Mouse (Mus musculus) neural tube, embryonic 11.5 days (tissue): ENCODE measurements around the gene Ctsw. TPM values are rescaled to one million over a fixed set of nuclear protein-coding genes. Genes with fewer than 3 reads are reported as not detected.
"Not testable (repeated sequence)": the region's sequence is repeated elsewhere in the genome, so short reads cannot be mapped to it uniquely, and the experiment has no call there.

Experiments used
- ATAC-seq: fragments of 200-750 bp; cut with Nextera tagmentation; 2 replicates; pipeline ENCODE4 v1.8.0; 2017; ENCODE audit warnings: moderate number of reproducible peaks, mild to moderate bottlenecking, moderate TSS enrichment, moderate library complexity; ENCODE audit not compliant: insufficient read depth, low FRiP score, low TSS enrichment
- DNase-seq: peaks from one replicate; pipeline ENCODE4 v3.0.0-alpha.2; 2015; ENCODE audit warnings: low spot score
- H3K27ac ChIP-seq: fragments of 300-500 bp; sonication (generic); 2 replicates; pipeline ENCODE4 v1.5.1; 2014; ENCODE audit warnings: low read depth, mild to moderate bottlenecking, low read length
- H3K27me3 ChIP-seq: fragments of 300-500 bp; sonication (generic); 2 replicates; pipeline ENCODE4 v1.6.1; 2014; ENCODE audit warnings: mild to moderate bottlenecking, low read length, mixed read lengths; ENCODE audit not compliant: control insufficient read depth, insufficient read depth
- H3K36me3 ChIP-seq: fragments of 300-500 bp; sonication (generic); 2 replicates; pipeline ENCODE4 v1.6.1; 2014; ENCODE audit warnings: mild to moderate bottlenecking, low read length, moderate library complexity, mixed read lengths; ENCODE audit not compliant: control insufficient read depth, insufficient read depth
- H3K4me1 ChIP-seq: fragments of 300-500 bp; sonication (generic); 2 replicates; pipeline ENCODE4 v1.6.1; 2014; ENCODE audit warnings: low read length, mixed read lengths; ENCODE audit not compliant: control insufficient read depth, insufficient read depth
- H3K4me2 ChIP-seq: fragments of 300-500 bp; sonication (generic); 2 replicates; pipeline ENCODE4 v1.6.1; 2014; ENCODE audit warnings: low read depth, mild to moderate bottlenecking, moderate library complexity
- H3K4me3 ChIP-seq: fragments of 300-500 bp; sonication (generic); 2 replicates; pipeline ENCODE4 v1.5.1; 2014; ENCODE audit warnings: low read depth, low read length
- H3K9ac ChIP-seq: fragments of 300-500 bp; sonication (generic); 2 replicates; pipeline ENCODE4 v1.6.1; 2014; ENCODE audit warnings: mild to moderate bottlenecking, low read length
- H3K9me3 ChIP-seq: fragments of 300-500 bp; sonication (generic); 2 replicates; pipeline ENCODE4 v1.6.1; 2016; ENCODE audit warnings: low read length; ENCODE audit not compliant: control insufficient read depth
- WGBS: fragments of 180-500 bp; shearing (Covaris S2); extraction: QIAGEN DNeasy Blood & Tissue Kit; methylation state at CpG from one replicate; pipeline ENCODE4 v1.1.7; 2014; 5-methylcytosine and 5-hydroxymethylcytosine counted together
- polyA plus RNA-seq: library from polyadenylated mRNA; unstranded; fragments of >200 nt; fragmentation: Nextera tagmentation; extraction: Ambion mirVana; gene quantifications from 2 replicates; pipeline ENCODE4 v1.2.1, GENCODE M21; 2014

Gene Ctsw
- polyA plus RNA-seq, 1 experiment from 2014 or later, result 1.7 TPM

DNA sequence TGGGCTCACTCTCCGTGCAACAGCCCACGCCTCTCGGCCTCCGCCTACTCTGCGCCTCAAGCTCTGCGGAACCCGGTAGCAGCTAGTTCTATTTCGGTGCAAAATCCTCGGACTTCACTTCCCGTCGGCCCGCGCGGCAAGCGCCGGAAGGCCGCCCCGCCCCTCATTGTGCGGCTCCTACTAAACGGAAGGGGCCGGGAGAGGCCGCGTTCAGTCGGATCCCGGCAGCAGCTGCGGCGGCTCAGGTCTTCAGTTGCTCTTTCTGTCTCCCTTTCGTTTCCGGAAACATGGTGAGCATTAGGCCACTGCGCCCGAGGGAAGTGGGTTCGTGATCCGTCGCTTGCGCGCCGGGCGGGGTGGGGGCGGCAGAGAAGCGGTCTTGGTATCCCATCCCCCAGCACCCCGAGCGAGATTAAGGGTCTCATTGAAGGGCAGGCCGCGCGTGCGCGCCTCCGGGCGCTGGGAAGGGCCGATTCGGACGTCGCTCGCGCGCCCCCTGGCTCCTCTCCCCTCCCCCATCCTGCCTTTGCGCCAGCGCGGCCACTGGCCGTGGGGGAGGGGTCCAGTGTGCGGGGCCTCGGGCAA, 22.1 kb upstream of the Ctsw start, which contains the start of gene Cfl1:
Gene Cfl1, plus strand, starts transcription at position 143 of the 585 bp plus-strand sequence.
- peak within 1 kb of the TSS; percentile 98 for H3K27ac ChIP-seq
- peak within 1 kb of the TSS; percentile 87 for H3K4me3 ChIP-seq
- no peaks in the 10 kb centered on the region for H3K9me3 ChIP-seq
- DNase-seq (peak; percentile 97), ATAC-seq (peak; percentile 68)
- peak within 1 kb of the TSS; percentile 89 for H3K4me2 ChIP-seq
- peaks cover 21% of the 10 kb centered on the region for H3K4me1 ChIP-seq
- under 1% methylated on average over 57 of the region's 62 CpGs for WGBS
- H3K36me3 ChIP-seq, result peaks cover 14% of the 10 kb centered on the region
- H3K27me3 ChIP-seq, result no peaks in the 10 kb centered on the region
- H3K9ac ChIP-seq, result peak within 1 kb of the TSS; percentile 90

GRCm38 (mm10) chr19:5489721-5490120, 21.4 kb upstream of the Ctsw start:
- 0 out of 2 replicates have a peak overlapping the region, but pooled peaks have one; percentile 7 for H3K4me2 ChIP-seq

GRCm38 (mm10) chr19:5488878-5489571, 20.7 kb upstream of the Ctsw start:
- peaks cover 21% of the 10 kb centered on the region for H3K4me1 ChIP-seq
- no peaks in the 10 kb centered on the region for H3K9me3 ChIP-seq
- peaks cover 12% of the 10 kb centered on the region for H3K36me3 ChIP-seq
- peak overlapping the region; percentile 68 for H3K9ac ChIP-seq
- no peaks in the 10 kb centered on the region for H3K27me3 ChIP-seq
- under 1% methylated on average over 26 of the region's 26 CpGs for WGBS
- DNase-seq (peak; percentile 98), ATAC-seq (peak; percentile 83)
- H3K27ac ChIP-seq, result peak overlapping the region; percentile 98
- peak overlapping the region; percentile 44 for H3K4me3 ChIP-seq
- peak overlapping the region; percentile 56 for H3K4me2 ChIP-seq

More at GRCm38 (mm10) chr19:5489721-5490120, 21.4 kb upstream of the Ctsw start:
- Histone ChIP-seq H3K4me1 (peaks cover 21% of the 10 kb centered on the region), H3K36me3 (peaks cover 15% of the 10 kb centered on the region), H3K27ac (0 out of 2 replicates have a peak overlapping the region, but pooled peaks have one; percentile 98)
- H3K9me3 ChIP-seq, H3K4me3 ChIP-seq, DNase-seq, H3K27me3 ChIP-seq, ATAC-seq, H3K9ac ChIP-seq: not testable (repeated sequence)
- 55% methylated on average over 10 of the region's 10 CpGs for WGBS

GRCm38 (mm10) chr19:5487768-5488550, 19.7 kb upstream of the Ctsw start, which contains the start of gene Mus81:
Gene Mus81 (minus strand): TSS chr19:5488402.
- peaks cover 21% of the 10 kb centered on the region for H3K4me1 ChIP-seq
- H3K27ac ChIP-seq, result peak within 1 kb of the TSS; percentile 98
- H3K27me3 ChIP-seq, result no peaks in the 10 kb centered on the region
- peak; percentile 51 for ATAC-seq
- H3K36me3 ChIP-seq, result peaks cover 5% of the 10 kb centered on the region
- 1% methylated on average over 39 of the region's 39 CpGs for WGBS
- H3K4me3 ChIP-seq, result peak within 1 kb of the TSS; percentile 44
- H3K4me2 ChIP-seq, result peak within 1 kb of the TSS; percentile 56
- peak within 1 kb of the TSS; percentile 68 for H3K9ac ChIP-seq
- no peaks in the 10 kb centered on the region for H3K9me3 ChIP-seq
- peak; percentile 94 for DNase-seq

GRCm38 (mm10) chr19:5486771-5487170, 18.5 kb upstream of the Ctsw start:
- Histone ChIP-seq H3K9ac (no peak overlapping the region; the same call in 1 of the 2 replicates), H3K4me2 (no peak overlapping the region)
- 96% methylated on average over 4 of the region's 4 CpGs for WGBS

DNA sequence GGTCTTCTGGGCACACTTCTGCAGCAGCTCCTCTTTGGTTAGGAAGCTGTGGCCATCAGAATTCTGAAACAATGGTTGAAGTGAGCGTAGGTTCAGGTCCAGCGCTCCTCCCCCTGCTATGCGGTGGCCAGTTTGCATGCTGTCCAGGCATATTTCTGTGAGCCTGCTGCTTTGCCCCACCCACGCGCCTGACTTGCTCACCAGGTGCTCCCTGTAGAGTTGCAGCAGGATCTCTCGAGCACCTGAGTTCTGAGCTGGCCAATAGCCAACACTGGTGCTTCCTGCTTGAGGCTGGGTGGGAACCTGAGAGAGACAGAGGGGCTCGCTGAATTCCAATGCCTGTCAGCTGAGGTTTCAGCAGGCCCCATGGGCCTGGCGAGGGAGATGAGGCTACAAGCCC, 18.0 kb upstream of the Ctsw start:
- WGBS, result 93% methylated on average over 8 of the region's 8 CpGs
- no peak overlapping the region for H3K9ac ChIP-seq
- no peak overlapping the region for H3K4me3 ChIP-seq
- no peak overlapping the region for H3K4me2 ChIP-seq
- H3K27ac ChIP-seq, result no peak overlapping the region
- no peaks in the 10 kb centered on the region for H3K9me3 ChIP-seq
- DNase-seq (no peak), ATAC-seq (no peak)
- peaks cover 10% of the 10 kb centered on the region for H3K36me3 ChIP-seq
- peaks cover 13% of the 10 kb centered on the region for H3K4me1 ChIP-seq
- H3K27me3 ChIP-seq, result no peaks in the 10 kb centered on the region

More at GRCm38 (mm10) chr19:5486771-5487170, 18.5 kb upstream of the Ctsw start:
- H3K27me3 ChIP-seq, result no peaks in the 10 kb centered on the region
- H3K27ac ChIP-seq, result no peak overlapping the region
- DNase-seq, result no peak
- peaks cover 8% of the 10 kb centered on the region for H3K36me3 ChIP-seq
- no peak for ATAC-seq
- peaks cover 15% of the 10 kb centered on the region for H3K4me1 ChIP-seq
- no peaks in the 10 kb centered on the region for H3K9me3 ChIP-seq
- no peak overlapping the region for H3K4me3 ChIP-seq

DNA sequence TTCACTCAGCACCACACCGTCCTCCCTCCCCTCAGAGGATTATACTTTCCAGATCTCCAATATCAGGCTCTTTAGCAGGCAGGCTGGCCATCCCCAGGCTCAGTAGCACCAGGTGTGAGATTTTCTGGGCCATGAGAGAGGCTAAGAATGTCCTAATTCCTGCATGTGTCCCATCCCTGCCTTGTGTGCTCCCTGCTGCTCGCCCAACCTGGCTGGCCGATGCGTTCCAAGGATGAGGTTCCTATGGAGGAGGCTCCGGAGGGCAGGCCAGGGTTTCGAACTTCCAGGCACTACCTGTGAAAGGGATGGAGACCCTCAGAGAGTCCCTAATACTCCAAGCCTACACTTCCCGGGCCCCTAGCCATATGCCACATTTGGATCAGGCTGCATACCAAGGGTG, 17.5 kb upstream of the Ctsw start:
- peaks cover 10% of the 10 kb centered on the region for H3K36me3 ChIP-seq

GRCm38 (mm10) chr19:5485371-5485770, 17.1 kb upstream of the Ctsw start:
- WGBS, result 93% methylated on average over 8 of the region's 8 CpGs

More for the DNA sequence above, 17.5 kb upstream of the Ctsw start:
- Histone ChIP-seq H3K4me1 (peaks cover 13% of the 10 kb centered on the region), H3K4me2 (no peak overlapping the region), H3K9ac (no peak overlapping the region), H3K4me3 (no peak overlapping the region), H3K9me3 (no peaks in the 10 kb centered on the region), H3K27ac (no peak overlapping the region), H3K27me3 (no peaks in the 10 kb centered on the region)
- DNase-seq, result no peak
- ATAC-seq, result no peak
- WGBS, result 93% methylated on average over 7 of the region's 7 CpGs

More at GRCm38 (mm10) chr19:5485371-5485770, 17.1 kb upstream of the Ctsw start:
- H3K36me3 ChIP-seq, result peaks cover 10% of the 10 kb centered on the region
- no peaks in the 10 kb centered on the region for H3K9me3 ChIP-seq
- DNase-seq (no peak), ATAC-seq (no peak)
- no peaks in the 10 kb centered on the region for H3K27me3 ChIP-seq
- H3K9ac ChIP-seq, result no peak overlapping the region
- no peak overlapping the region for H3K27ac ChIP-seq
- no peak overlapping the region for H3K4me3 ChIP-seq
- peaks cover 13% of the 10 kb centered on the region for H3K4me1 ChIP-seq
- no peak overlapping the region for H3K4me2 ChIP-seq
